Mouse (Mus musculus) kidney, postnatal 4 days (tissue): Measurements from ENCODE around the gene Bend7.

ENCODE experiments used
- DNase-seq, 2 experiments: peaks; one replicate each; pipeline ENCODE4 v3.0.0; 2021; ENCODE audit warnings: mixed read lengths in 2 of 2

The Bend7 gene

DNA sequence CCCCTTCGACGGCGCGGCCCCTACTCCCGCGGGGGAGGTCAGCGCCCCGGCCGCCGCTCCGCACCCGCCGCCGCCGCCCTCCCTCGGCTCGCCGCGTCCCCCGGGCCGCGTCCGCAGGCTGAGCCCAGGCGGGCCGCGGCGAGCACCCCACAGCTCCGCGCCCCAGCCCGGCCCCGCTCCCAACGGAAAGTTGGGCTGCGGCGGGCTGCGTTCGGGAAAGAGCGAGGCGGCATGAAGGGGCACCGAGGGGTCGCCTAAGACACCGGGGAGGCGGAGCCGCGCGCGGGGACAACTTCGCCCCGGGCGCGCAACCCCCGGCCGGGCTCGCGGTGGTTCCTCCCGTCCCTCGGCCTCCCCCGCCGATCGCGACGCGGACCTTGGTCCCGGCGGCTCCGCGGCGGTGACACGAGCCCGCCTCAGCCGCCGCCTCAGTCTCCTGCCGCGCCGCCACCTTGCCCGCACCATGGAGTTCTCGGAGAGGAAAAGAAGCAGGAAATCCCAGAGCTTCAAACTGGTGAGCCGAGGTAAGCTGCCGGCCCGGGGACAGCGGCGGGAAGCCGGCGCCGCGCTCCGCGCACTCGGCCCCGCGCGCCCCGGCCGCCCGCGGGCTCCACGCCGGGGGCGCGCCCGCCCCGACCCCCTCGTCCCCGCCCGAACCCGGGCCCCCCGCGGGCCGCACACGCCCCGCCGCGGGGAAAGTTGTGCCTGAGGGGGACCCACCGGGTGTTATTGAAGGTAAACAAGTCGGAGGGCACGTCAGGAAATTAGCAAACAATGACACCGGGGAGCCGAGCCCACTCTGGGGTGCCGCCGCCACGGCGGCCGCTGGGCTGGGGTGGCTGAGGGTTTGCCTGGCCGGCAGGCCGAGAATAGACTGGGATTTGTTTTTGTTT is at the start of gene Bend7:
Gene Bend7, plus strand, starts transcription at position 63 of the 893 bp plus-strand sequence.
- peak; percentile 65 to 73 for DNase-seq

DNA sequence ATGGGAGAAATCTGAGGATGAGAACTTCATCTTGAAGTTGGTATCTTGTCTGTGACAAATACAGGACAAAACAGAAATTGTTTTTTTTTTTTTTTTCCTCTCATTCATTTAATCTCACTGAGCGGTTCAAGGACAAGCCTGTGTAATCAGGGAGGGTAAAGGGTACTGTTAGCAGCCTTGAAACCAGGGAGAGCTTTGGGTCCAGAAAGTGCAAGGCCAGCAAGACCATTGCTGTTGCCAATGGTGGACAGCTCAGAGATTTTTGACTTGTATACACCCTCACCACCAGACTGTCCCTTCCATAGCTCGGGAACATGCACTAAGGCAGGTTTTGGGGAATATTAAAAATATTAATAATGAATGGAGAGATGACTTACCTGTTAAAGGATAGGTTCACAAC is 49.0 kb upstream of the Bend7 start:
- no peak for DNase-seq

DNA sequence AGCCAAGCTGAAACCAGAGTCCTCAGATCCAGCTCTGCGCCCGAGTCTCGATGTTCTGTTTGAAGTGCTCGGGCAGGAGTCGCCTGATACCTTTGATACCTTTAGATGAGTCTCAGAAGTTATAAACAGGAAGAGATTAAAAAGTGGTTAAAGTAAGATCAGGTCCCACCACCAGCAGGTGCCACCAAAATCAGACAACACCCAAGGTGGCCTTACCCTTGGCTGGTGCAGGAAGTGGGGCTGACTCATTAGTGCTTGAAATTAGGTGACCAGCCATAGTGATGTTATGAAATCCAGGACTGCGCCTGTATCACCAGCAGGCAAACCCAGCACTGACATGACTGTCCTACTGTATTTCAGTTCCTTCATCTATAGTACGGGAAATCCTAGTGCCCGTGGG is 47.9 kb upstream of the Bend7 start:
- DNase-seq, result no peak

DNA sequence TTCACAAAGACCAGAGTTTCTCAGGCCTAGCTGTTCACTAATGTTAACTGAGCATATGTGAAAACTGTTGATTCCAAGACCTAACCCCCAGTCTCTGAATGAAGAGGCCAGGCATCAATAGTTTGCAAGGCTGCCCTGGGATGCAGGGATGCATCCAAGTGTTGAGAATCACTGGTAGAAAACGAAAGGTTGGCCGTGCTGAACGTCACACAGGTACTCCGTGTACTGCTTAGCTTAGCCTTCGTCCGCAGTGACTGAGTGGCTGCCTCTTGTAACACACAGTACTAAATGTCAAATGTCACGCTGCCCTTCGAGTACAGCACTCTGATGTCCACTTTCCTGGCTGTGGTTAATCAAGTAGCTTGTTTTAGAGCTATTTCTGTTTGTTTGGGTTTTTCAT is 46.0 kb upstream of the Bend7 start:
- DNase-seq, result no peak

DNA sequence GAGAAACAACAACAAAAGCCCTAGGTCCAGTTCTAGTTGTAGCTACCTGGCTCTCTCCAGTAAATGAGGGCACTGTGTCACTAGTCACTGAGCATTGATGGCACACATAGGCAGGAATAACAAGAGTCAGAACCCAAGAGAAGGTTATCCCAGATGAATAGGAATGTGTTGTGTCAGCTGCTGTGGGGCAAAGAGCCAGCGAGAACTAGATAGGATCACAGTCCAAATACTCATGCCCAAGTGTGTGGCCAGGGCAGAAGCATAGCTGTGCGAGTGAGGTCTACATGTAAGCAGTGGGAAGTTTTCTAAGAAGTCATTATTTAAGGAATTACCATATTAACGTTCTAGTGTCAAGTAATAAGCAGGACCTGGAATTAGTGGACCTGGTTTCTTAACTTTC is 37.7 kb upstream of the Bend7 start:
- DNase-seq, result no peak

DNA sequence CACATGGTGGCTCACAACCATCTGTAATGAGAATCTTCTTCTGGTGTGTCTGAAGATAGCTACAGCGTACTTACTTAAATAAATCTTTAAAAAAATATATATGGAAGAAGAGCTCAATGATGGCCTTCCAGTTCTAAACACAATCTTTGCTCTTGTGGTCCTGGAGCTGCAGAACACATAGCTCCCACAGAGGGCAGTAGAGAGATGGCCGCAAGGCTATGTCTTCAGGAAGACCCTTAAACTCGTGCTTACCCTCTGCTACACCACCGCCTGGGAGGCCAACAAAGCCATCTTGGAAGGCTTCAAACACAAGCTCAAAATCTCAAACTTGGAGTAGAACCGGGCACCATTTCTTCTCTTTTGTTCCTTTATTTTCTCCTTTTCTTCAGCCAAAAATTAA is 6.4 kb upstream of the Bend7 start:
- DNase-seq, result peak; percentile 10 to 27

DNA sequence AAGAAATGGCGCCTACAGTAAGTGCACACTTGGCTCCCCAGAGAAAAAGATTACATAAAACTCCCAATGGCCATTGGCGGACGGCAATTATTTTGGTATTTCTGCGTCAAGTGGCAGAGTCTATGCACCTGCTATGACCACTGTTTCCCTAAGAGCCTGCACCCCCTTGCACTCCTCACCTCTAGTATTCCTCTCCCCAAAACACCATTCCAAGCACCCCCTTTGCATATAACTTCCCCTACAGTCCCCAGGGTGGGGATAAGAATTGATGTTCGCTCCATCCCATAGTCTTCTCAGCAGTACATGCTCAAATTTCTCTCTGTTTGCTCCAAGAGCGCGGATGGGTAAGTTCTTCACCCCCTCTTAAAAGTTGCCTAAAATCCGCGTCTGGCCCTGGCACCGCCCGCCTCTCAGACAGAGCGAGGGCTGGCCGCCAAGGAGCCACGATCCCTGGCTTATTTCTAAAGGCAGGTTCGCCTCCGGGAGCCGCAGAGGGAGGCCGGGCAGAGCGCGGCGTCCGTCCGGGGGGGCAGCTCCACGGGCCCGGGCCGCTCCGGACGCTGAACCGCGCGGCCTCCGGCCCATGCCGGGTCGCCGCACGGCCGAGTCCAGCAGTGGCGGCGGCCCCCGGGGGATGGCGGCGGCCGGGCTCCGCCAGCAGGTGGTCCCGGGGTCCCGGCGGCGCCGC is 406 bp upstream of the Bend7 start:
- peak in 1 of 2 experiments; percentile 64 for DNase-seq

DNA sequence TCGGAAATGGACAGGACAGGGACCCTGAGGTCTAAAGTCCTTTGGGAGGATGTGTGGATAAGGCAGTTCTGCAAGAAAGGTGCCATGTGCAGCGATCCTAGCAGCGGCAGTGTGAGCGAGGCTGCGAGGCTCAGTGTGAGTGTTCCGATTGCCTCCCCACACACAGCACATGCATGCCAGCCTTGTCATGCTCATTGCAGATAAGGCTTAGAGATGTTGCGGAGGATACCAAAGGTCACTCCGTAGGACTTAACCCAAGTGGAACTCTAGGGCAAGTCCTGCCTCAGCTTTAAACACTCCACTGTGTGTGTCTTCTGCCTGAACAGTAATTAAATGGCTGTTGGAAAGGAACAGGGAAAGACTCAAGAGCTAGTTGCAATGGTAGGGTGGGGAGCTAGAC is 5.5 kb downstream of the Bend7 start:
- peak in 1 of 2 experiments; percentile 14 for DNase-seq

DNA sequence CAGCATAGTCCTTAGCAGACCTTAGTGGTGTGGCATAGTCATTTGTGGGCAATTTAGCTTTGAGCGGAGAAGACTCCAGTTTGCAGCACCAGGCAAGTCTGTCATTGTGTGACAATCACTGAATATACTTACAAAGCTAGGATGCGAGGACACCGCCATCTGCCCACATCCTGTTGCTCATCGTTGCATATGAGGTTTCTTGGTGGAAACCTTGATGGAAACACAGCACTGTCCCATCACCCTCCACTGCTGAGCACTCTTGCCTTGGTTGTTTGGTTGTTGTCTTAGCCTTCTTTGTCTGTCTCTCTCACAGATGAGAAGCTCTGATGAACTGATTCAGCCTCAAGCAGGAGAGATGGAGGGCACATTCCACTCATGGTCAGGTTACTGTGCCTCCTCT is 12.5 kb downstream of the Bend7 start:
- DNase-seq, result no peak

DNA sequence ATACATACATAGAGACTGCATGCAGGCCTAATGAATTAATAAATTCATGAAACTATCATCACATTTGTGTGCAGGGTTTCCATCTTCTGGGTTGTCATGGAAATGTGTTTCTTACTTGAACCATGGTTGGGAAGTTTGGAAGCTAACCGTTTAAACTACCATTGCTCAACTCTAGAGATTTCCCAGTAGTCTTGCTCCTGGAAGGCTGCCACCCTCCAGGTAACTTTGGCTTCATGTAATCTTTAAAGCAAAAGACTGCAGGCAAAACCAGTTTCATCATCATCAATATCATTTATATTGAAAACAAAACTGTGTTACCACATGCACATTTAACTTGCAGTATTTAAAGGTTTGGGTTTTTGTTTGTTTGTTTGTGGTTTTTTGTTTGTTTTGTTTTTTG is 16.3 kb downstream of the Bend7 start:
- no peak for DNase-seq

DNA sequence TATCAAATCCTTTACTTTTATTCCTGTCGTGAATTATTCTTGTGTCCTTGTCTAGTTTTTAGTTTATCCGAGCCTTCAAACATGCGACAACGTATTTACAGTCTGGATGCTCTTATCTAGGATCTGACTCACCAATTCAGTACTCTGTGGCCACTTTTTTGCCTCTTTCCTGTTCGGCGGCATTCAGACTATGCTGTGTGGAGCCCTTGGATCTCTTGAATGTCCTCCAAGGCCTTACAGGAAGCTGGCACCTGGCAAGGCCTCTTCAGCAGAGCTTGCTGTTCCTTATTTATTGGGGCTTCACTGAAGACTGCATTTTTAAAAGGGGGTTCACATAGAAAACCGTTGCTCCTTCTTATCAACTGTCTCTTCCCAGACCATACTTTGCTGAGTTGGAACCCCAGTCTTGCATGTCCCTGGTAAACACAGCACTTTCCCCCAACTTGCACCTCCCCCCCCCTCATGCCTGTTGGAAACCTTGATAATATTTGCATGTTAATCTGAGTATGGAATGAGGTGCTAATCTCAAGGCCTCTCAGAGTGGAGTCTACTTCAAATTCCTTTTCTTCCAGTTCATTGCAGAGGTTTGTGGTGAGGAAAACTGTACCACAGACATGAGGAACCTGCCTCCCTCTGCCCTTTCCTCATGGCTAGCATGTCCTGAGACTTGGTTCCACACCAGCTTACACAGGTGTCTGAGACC is 18.6 kb downstream of the Bend7 start:
- no peak for DNase-seq

DNA sequence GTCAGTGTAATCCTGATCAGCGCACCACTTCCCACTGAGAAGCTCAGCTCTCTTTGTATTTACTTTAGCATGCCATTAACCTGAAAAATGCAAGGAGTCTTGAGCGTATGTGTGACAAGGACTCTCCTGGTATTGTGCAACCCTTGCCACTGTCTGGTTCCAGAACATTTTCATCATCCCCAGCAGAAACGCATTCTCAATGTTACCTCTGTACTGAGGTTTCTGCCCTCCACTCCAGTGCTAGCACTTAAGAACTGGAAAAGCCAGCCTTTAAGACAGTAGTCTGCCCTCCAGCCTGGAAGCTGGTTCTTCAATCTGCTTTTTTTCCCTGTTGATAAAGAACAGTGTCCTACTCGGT is 19.1 kb downstream of the Bend7 start:
- no peak for DNase-seq

DNA sequence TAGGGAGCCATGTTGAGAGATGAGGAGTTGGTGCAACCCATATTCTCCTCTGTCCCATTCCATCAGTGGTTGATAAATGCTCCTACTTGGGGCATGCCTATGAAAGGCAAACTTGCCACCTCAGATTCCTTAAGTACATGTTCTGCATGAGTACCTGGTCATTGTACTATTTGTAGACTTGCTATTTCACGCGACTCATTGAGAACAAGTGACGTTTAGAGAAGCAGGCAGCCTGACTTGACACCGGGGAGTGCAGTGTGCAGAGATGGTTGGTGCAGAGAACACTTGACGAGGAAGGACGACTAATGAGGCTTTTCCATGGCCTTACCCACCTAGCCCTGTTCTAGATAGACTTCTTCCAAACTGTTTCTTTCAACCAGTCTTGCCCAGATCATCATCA is 34.3 kb downstream of the Bend7 start:
- no peak for DNase-seq

DNA sequence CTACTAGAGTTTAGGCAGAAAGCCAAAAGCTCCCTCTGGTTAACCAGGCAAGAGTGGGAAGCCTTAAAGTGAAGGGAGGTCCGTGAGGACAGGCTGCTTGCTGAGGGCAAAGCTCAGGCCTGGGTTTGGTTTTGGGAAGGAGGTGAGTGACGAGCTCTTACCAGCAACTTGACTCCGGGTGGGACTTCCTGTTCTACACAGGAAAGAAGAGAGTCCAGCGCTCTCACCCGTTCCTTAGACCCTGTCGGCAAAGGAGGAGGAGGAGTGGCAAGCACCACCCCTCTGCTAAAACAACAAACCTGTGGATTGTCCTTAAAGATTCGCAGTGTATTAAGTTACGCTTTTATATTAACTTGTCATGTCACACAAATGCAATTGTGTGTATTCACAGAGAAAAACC is 38.1 kb downstream of the Bend7 start:
- no peak for DNase-seq

DNA sequence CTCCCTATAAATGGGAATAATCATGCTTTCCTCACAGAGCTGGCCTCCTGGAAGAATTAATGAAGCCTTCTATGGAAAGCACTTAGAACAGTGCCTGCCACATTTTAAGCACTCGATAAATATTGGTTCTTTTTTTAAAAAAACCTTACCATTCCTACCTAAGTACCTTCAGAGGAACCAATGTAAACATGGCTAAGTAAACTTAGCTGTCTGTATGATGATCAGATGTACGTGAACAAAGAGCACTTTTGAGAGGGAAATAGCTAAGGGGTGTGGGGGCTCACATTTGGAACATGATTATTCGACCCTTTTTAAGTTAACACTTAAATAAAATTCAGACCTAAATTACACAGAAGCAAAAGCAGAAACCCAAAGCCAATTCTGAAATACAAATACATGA is 39.6 kb downstream of the Bend7 start:
- no peak for DNase-seq

DNA sequence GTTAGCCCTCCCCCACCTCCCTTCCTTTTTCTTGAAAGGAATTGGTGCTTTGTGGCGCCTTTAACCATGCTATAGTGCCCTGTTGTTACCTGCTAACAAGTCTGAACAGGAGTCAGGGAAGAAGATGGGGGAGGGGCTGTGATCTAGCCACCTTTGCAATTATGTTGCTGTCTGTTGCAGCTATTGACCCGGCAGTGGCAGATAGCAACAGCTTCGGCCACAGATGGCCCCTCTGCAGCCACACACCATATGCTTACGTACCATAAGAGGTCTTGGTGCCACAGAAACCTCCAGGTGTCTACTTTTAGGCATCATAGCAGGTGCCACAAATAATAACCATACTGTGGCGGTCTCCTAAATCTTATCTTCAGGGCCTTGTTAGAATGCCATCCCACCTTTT is 43.1 kb downstream of the Bend7 start:
- no peak for DNase-seq

DNA sequence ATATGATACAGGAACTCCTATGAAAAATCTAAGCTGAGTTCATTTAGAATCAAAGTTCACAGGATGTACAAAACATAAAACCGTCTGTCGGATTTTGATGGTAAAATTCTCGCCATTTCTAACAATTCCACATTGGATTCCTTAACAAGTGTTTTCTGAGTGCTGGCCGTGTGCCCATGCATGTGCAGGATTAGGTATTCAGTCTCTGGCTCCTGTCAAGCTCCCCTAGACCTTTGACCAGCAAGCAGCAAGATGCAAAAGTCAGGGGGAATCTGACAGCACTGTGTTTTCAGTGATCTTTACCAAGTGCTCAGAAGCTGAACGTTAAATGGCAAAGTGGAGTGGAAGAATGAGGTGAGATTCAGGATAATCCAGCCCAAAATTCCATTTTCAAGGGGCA is 44.3 kb downstream of the Bend7 start:
- DNase-seq, result peak; percentile 26 to 52

DNA sequence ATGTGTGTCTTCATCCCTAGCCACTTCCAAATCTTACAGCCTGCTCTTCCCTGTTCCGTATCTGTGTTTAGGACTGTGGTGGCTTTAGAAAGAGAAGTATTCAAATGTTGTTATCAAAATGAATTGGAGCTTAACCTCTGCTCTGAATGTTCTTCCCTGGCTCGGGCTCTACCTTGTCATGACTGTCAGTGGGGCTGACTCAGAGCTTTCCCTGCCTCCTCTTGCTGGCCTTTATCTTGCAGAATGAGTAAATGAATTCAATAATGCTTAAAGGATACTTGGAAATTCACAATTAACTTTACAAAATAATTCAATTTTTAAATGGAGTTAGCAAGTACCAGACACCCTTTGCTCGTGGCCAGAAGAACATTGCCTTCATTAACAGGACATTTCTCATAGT is 46.4 kb downstream of the Bend7 start:
- DNase-seq, result no peak

DNA sequence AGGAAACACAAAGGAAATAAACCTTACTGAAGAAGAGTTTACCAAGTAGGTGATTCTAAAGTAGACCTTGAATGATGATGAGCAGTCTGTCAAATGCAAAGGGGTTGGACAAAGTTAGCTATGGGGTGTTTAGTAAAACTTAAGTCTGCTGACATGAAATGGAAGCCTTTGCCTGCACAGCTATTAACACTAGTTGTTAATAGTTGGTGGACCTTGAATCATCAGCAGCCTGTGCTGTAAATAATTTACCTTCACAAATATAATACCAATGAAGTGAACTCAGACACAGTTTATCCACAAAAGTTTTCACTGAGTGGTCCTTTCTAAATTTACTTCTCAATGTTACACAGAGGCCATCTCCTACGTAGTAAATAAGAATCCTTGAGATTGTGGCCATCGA is 52.7 kb downstream of the Bend7 start:
- DNase-seq, result no peak

DNA sequence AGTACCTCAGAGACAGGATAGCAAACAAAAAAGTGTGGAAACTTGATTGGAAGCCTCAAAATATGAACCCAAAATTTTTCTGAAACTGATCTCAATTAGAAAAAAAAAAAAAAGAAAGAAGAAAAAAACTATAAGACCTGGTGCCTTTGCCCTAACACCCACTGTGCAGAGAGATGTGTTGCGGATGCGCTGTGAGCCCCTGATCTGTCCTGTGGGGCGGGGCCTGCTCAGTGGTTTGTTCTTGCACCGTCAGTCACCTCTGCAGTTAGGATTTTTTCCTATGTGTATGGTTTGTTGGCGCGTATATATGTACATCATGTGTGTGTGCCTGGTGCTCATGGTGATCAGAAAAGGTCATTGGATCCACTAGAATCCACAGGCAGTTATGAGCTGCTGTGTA is 56.3 kb downstream of the Bend7 start:
- DNase-seq, result no peak

DNA sequence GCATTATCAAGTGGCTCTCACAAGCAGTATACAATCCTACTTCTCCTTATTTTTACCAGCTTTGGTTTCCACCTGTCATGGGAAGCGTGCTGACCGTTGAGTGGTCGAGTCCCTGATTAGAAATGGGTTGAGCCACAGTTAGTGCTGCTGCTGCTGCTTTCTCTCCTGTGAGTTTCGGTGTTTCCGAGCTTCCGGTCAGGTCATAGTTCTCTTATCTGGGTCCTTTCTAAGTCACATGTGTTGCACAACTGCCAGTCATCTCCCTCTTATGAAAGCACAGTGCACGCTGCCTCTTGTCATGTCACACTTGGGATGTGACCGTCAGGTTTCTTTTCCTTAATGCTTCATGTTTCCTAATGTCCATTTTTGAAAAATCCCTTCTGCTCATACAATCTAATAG is 59.7 kb downstream of the Bend7 start:
- no peak for DNase-seq

DNA sequence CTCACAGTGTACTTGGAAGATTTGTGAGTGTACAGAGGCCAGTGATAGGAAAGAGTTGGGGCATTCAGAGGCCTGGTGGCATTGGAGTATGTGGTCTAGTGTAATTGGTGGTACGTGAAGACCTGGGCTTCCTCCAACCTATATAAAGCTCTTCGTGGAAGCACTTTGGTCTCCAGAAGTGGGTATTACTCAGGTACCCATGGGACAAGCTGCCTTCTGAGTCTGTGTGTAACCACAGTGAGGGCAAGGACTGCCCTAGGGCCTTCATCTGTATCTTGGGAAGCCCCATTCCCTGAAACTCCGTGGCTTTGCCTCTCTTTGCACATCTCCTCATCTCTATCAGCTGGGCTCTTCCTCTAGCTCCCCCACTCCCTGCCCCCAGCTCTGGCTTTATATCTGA is 64.0 kb downstream of the Bend7 start:
- DNase-seq, result no peak

DNA sequence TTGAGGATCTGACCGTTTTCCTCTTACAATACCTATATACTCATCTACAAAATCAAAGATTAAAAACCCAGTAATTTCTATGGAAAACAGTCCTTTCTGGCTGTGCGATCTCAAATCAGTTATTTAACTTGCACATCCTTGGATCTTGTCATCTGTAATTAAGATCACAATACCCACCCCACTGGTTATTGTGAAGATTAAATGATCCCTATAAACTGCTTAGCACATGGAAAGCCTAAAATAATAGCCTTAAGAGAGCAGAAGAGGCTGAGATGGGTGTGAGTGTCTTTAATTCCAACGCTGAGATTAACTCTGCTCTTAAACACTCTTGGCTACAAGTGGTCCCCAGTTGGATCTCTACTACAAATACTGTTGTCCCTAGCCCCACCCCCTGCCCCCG is 64.8 kb downstream of the Bend7 start:
- no peak for DNase-seq
